In genomic region chr6:127362966-127363752, GRCm38 (mm10) we compare ENCODE assay signal across 13 mouse cellular contexts.
DNase-seq lines count a peak whose midpoint lies in the region; ATAC-seq and TF ChIP-seq lines count a peak whose summit lies in the region.
"Had no signal": no experiment of that assay in that cellular context is flagged by ENCODE, and none has a peak within 500 bp of the region (broad histone marks: within the 10 kb centered on the region; RNA-seq: fewer than 3 reads in every experiment).

No protein-coding gene starts in this region.

- no peak for DNase-seq in lung, embryonic 14.5 days
- no peak for DNase-seq in lung, postnatal 4 days
- no peak for DNase-seq in limb, embryonic 11.5 days (ENCODE audit: low spot score)
- DNase-seq in retina, postnatal 7 days (ENCODE audit: low read depth, low spot score), result peak; percentile 49
- DNase-seq in ovary, postnatal 36 days (ENCODE audit: low spot score), result no peak
- DNase-seq in left cerebral cortex, adult 9 months (ENCODE audit: low spot score in 2 of 2), result no peak
- no peak for DNase-seq in lung, adult 2 months
- DNase-seq: cerebellum, adult 18-20 months; gastrocnemius, postnatal 25 days; layer of hippocampus, adult 9-11 months had no signal

- no peak overlapping the region for H3K4me2 ChIP-seq in lung, embryonic 14.5 days
- H3K4me2 ChIP-seq in embryonic facial prominence, embryonic 15.5 days (replicated peaks), result no peak overlapping the region
- H3K4me2 ChIP-seq in limb, embryonic 11.5 days (ENCODE audit: low read depth, severe bottlenecking), result no peak overlapping the region

- TF ChIP-seq POLR2A in lung, adult 2 months (IDR thresholded peaks at IDR 0.05; ENCODE audit: borderline replicate concordance, extremely low read depth, low read depth, low read length), result no peak

- no peak overlapping the region for H3K4me3 ChIP-seq in lung, embryonic 14.5 days (ENCODE audit: low read depth, low read length)
- no peak overlapping the region for H3K4me3 ChIP-seq in embryonic facial prominence, embryonic 15.5 days (replicated peaks)
- no peak overlapping the region for H3K4me3 ChIP-seq in limb, embryonic 11.5 days (ENCODE audit: low read depth, low read length)
- no peak overlapping the region for H3K4me3 ChIP-seq in lung, adult 2 months (replicated peaks; ENCODE audit: extremely low read depth, low read depth, low read length)
- H3K4me3 ChIP-seq: megakaryocyte, embryonic 14.5 days had no signal

- H3K9me3 ChIP-seq in lung, embryonic 14.5 days (ENCODE audit: low read depth, low read length), result no peaks in the 10 kb centered on the region
- H3K9me3 ChIP-seq in embryonic facial prominence, embryonic 15.5 days (replicated peaks), result no peaks in the 10 kb centered on the region
- no peaks in the 10 kb centered on the region for H3K9me3 ChIP-seq in limb, embryonic 11.5 days (ENCODE audit: control insufficient read depth, low read length)

- H3K27me3 ChIP-seq in lung, embryonic 14.5 days (ENCODE audit: insufficient read depth, low read length), result no peaks in the 10 kb centered on the region
- H3K27me3 ChIP-seq in embryonic facial prominence, embryonic 15.5 days, result peaks cover 3% of the 10 kb centered on the region; the same call in 1 of the 2 replicates
- no peaks in the 10 kb centered on the region for H3K27me3 ChIP-seq in limb, embryonic 11.5 days (ENCODE audit: control insufficient read depth, insufficient read depth, low read length)
- H3K27me3 ChIP-seq: Patski had no signal

- H3K27ac ChIP-seq in lung, embryonic 14.5 days (ENCODE audit: low read depth), result no peak overlapping the region
- 0 out of 2 replicates have a peak overlapping the region, but pooled peaks have one; percentile 11 for H3K27ac ChIP-seq in embryonic facial prominence, embryonic 15.5 days (replicated peaks)
- no peak overlapping the region for H3K27ac ChIP-seq in limb, embryonic 11.5 days (replicated peaks; ENCODE audit: low read depth, low read length)

- H3K4me1 ChIP-seq in lung, embryonic 14.5 days (ENCODE audit: insufficient read depth), result 0 out of 2 replicates have a peak, but pooled peaks cover 2% of the 10 kb centered on the region
- peaks cover 33% of the 10 kb centered on the region for H3K4me1 ChIP-seq in embryonic facial prominence, embryonic 15.5 days
- H3K4me1 ChIP-seq in limb, embryonic 11.5 days (ENCODE audit: control insufficient read depth, insufficient read depth, low read length), result peaks cover 14% of the 10 kb centered on the region
- no peaks in the 10 kb centered on the region for H3K4me1 ChIP-seq in lung, adult 2 months (ENCODE audit: control insufficient read depth, insufficient read depth, low read length)

- 20% methylated on average over 8 of the region's 8 CpGs for WGBS in lung, embryonic 14.5 days
- 8% methylated on average over 8 of the region's 8 CpGs for WGBS in embryonic facial prominence, embryonic 15.5 days
- WGBS in limb, embryonic 11.5 days, result 16% methylated on average over 8 of the region's 8 CpGs
- WGBS in lung, adult 2 months, result 44% methylated on average over 8 of the region's 8 CpGs

- no peaks in the 10 kb centered on the region for H3K36me3 ChIP-seq in lung, embryonic 14.5 days (ENCODE audit: insufficient read depth)
- no peaks in the 10 kb centered on the region for H3K36me3 ChIP-seq in embryonic facial prominence, embryonic 15.5 days
- H3K36me3 ChIP-seq in limb, embryonic 11.5 days (ENCODE audit: control insufficient read depth, insufficient read depth, low read length), result no peaks in the 10 kb centered on the region

- TF ChIP-seq CTCF in lung, embryonic 14.5 days (IDR thresholded peaks at IDR 0.05; ENCODE audit: low read depth), result no peak
- no peak for TF ChIP-seq CTCF in lung, adult 2 months (IDR thresholded peaks at IDR 0.05; ENCODE audit: insufficient read depth, low read length)

- no peak overlapping the region for H3K9ac ChIP-seq in lung, embryonic 14.5 days
- no peak overlapping the region; the same call in 1 of the 2 replicates for H3K9ac ChIP-seq in embryonic facial prominence, embryonic 15.5 days
- no peak overlapping the region for H3K9ac ChIP-seq in limb, embryonic 11.5 days (ENCODE audit: low read length)

- peak; percentile 53; the same call in 1 of the 2 replicates for ATAC-seq in lung, embryonic 14.5 days (ENCODE audit: insufficient read depth)
- no peak; the same call in 1 of the 2 replicates for ATAC-seq in embryonic facial prominence, embryonic 15.5 days (ENCODE audit: insufficient number of reproducible peaks, low FRiP score, low TSS enrichment, low read depth)
- 0 out of 2 replicates have a peak, but pooled peaks have one; percentile 35 for ATAC-seq in limb, embryonic 11.5 days (ENCODE audit: insufficient number of reproducible peaks, low FRiP score, low TSS enrichment, low read depth)
- ATAC-seq: Patski had no signal
